Comparison of ENCODE assay signal across 10 mouse cellular contexts in the genomic region with DNA sequence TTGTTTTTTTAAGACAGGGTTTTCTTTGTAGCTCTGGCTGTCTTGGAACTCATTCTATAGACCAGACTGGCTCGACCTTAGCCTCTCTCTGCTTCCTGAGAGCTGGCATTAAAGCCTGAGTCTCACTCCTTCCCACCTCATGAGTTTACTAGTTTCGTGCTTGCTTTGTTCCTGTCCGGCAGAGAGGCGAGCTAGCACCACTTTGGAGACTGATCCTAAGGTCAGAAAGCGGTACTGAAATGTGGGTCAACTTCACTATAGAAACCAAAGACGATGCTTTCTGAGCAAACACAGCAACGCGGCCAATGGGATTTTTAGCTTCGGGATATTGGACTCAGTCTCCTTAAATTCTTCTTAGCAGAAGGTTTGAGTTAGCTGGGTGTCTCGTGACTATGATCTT. TPM values are rescaled to one million over a fixed set of nuclear protein-coding genes. Genes with fewer than 3 reads are reported as not detected.
DNase-seq lines count a peak whose midpoint lies in the region; ATAC-seq and TF ChIP-seq lines count a peak whose summit lies in the region.
"Had no signal": no experiment of that assay in that cellular context is flagged by ENCODE, and none has a peak within 500 bp of the region (broad histone marks: within the 10 kb centered on the region; RNA-seq: fewer than 3 reads in every experiment).

No protein-coding gene starts in this region.

- WGBS in forebrain, embryonic 10.5 days: 39% methylated on average over 10 of the region's 10 CpGs
- 48% methylated on average over 10 of the region's 10 CpGs for WGBS in forebrain, postnatal 0 days
- 38% methylated on average over 10 of the region's 10 CpGs for WGBS in hindbrain, embryonic 13.5 days
- 49% methylated on average over 10 of the region's 10 CpGs for WGBS in midbrain, embryonic 13.5 days

- ATAC-seq in forebrain, postnatal 0 days: no peak
- ATAC-seq in hindbrain, embryonic 13.5 days (ENCODE audit: low FRiP score): no peak
- ATAC-seq in midbrain, embryonic 13.5 days: no peak

- H3K27me3 ChIP-seq in forebrain, embryonic 10.5 days (ENCODE audit: poor library complexity, severe bottlenecking): peaks cover 17% of the 10 kb centered on the region
- H3K27me3 ChIP-seq in forebrain, postnatal 0 days (ENCODE audit: insufficient read depth, low read length): peaks cover 10% of the 10 kb centered on the region; the same call in 1 of the 2 replicates
- peaks cover 13% of the 10 kb centered on the region; the same call in 1 of the 2 replicates for H3K27me3 ChIP-seq in hindbrain, embryonic 13.5 days
- peaks cover 19% of the 10 kb centered on the region; the same call in 1 of the 2 replicates for H3K27me3 ChIP-seq in midbrain, embryonic 13.5 days

- H3K9me3 ChIP-seq in forebrain, embryonic 10.5 days: no peaks in the 10 kb centered on the region; the same call in 1 of the 2 replicates
- no peaks in the 10 kb centered on the region for H3K9me3 ChIP-seq in forebrain, postnatal 0 days (ENCODE audit: low read length)
- H3K9me3 ChIP-seq in hindbrain, embryonic 13.5 days: no peaks in the 10 kb centered on the region
- H3K9me3 ChIP-seq in midbrain, embryonic 13.5 days: no peaks in the 10 kb centered on the region

- DNase-seq in forebrain, embryonic 10.5 days (ENCODE audit: extremely low spot score, low spot score): no peak
- DNase-seq in forebrain, postnatal 0 days: no peak
- DNase-seq in layer of hippocampus, adult 2 months (ENCODE audit: low spot score in 2 of 2): no peak
- DNase-seq in layer of hippocampus, postnatal 14 days (ENCODE audit: low spot score in 2 of 2): no peak
- DNase-seq in urinary bladder, postnatal 14 days (ENCODE audit: low spot score): no peak
- no peak for DNase-seq in thymus, adult 18-20 months
- DNase-seq: adrenal gland, postnatal 25 days; kidney, adult 2 months had no signal

- H3K4me2 ChIP-seq in forebrain, postnatal 0 days (ENCODE audit: low read depth): no peak overlapping the region
- H3K4me2 ChIP-seq in hindbrain, embryonic 13.5 days: peak overlapping the region; percentile 97
- peak overlapping the region; percentile 95 for H3K4me2 ChIP-seq in midbrain, embryonic 13.5 days (replicated peaks)

- H3K9ac ChIP-seq in forebrain, postnatal 0 days: no peak overlapping the region
- no peak overlapping the region for H3K9ac ChIP-seq in hindbrain, embryonic 13.5 days
- H3K9ac ChIP-seq in midbrain, embryonic 13.5 days (replicated peaks): no peak overlapping the region

- no peak for TF ChIP-seq CTCF in forebrain, postnatal 0 days (IDR thresholded peaks at IDR 0.05; ENCODE audit: low read depth)
- no peak for TF ChIP-seq CTCF in layer of hippocampus, adult 2 months (conservative IDR thresholded peaks at IDR 0.05)

- peak overlapping the region; percentile 83 for H3K4me3 ChIP-seq in forebrain, embryonic 10.5 days
- no peak overlapping the region for H3K4me3 ChIP-seq in forebrain, postnatal 0 days (ENCODE audit: low read depth, low read length)
- 0 out of 2 replicates have a peak overlapping the region, but pooled peaks have one; percentile 63 for H3K4me3 ChIP-seq in layer of hippocampus, adult 2 months
- H3K4me3 ChIP-seq in hindbrain, embryonic 13.5 days: peak overlapping the region; percentile 81; the same call in 1 of the 2 replicates
- H3K4me3 ChIP-seq in midbrain, embryonic 13.5 days (replicated peaks): no peak overlapping the region

- H3K27ac ChIP-seq in forebrain, embryonic 10.5 days: no peak overlapping the region; the same call in 1 of the 2 replicates
- no peak overlapping the region for H3K27ac ChIP-seq in forebrain, postnatal 0 days (ENCODE audit: low read depth, low read length)
- peak overlapping the region; percentile 78; the same call in 1 of the 2 replicates for H3K27ac ChIP-seq in layer of hippocampus, adult 2 months
- no peak overlapping the region for H3K27ac ChIP-seq in hindbrain, embryonic 13.5 days
- no peak overlapping the region for H3K27ac ChIP-seq in midbrain, embryonic 13.5 days

- peaks cover 27% of the 10 kb centered on the region for H3K4me1 ChIP-seq in forebrain, embryonic 10.5 days
- no peaks in the 10 kb centered on the region for H3K4me1 ChIP-seq in forebrain, postnatal 0 days (ENCODE audit: insufficient read depth)
- peaks cover 14% of the 10 kb centered on the region; the same call in 1 of the 2 replicates for H3K4me1 ChIP-seq in hindbrain, embryonic 13.5 days (replicated peaks)
- H3K4me1 ChIP-seq in midbrain, embryonic 13.5 days (replicated peaks): peaks cover 10% of the 10 kb centered on the region

- H3K36me3 ChIP-seq in forebrain, embryonic 10.5 days (replicated peaks): no peaks in the 10 kb centered on the region
- H3K36me3 ChIP-seq in forebrain, postnatal 0 days (ENCODE audit: insufficient read depth): no peaks in the 10 kb centered on the region
- no peaks in the 10 kb centered on the region for H3K36me3 ChIP-seq in hindbrain, embryonic 13.5 days
- H3K36me3 ChIP-seq in midbrain, embryonic 13.5 days: no peaks in the 10 kb centered on the region

RNA-seq across cellular contexts. Expression of a gene that starts 1.3 kb away (rescaled TPM):
- polyA plus RNA-seq in forebrain, embryonic 10.5 days (2016; fragmentation: Nextera tagmentation; extraction: Ambion mirVana): 11.4 and 11.6 TPM in 2 replicates
- total RNA-seq in forebrain, postnatal 0 days (2014; rRNA removed): 12.2 and 22.0 TPM in 2 replicates
- polyA plus RNA-seq in forebrain, postnatal 0 days (2015; fragmentation: Nextera tagmentation; extraction: Ambion mirVana): 8.0 and 8.9 TPM in 2 replicates
- total RNA-seq in layer of hippocampus, adult 2 months (2021): 10 to 100 TPM; 47.5 to 51.6 TPM
- total RNA-seq in layer of hippocampus, postnatal 14 days (2021): 10 to 100 TPM; 69.3 to 72.7 TPM
- polyA plus RNA-seq in hindbrain, embryonic 13.5 days (2015; fragmentation: Nextera tagmentation; extraction: Ambion mirVana): 18.9 and 20.7 TPM in 2 replicates
- polyA plus RNA-seq in midbrain, embryonic 13.5 days (2015; fragmentation: Nextera tagmentation; extraction: Ambion mirVana): 14.3 TPM in 2 replicates

Comparison
In these comparisons a context has a peak if more than half of its experiments do, and no peak if none do; other contexts are left out.
1. H3K4me3 ChIP-seq: peak in forebrain, embryonic 10.5 days (single experiment), layer of hippocampus, adult 2 months (single experiment) and hindbrain, embryonic 13.5 days (single experiment); none in forebrain, postnatal 0 days (single experiment) and midbrain, embryonic 13.5 days (single experiment).